Mouse (Mus musculus) cerebellum, postnatal 14 days (tissue): ENCODE data around the gene Hist3h2ba.
A peak's percentile ranks its signal among the peaks of the same experiment; 100 is the strongest.

Experiments used
- DNase-seq, 2 experiments: peaks; one replicate each; pipeline ENCODE4 v3.0.0; 2021; ENCODE audit warnings: mixed read lengths in 2 of 2

Gene Hist3h2ba

GRCm38 (mm10) chr11:58948542-58949479, at the start of gene Hist3h2ba:
Gene Hist3h2ba (plus strand): TSS chr11:58948920.
- peak; percentile 85 to 90 for DNase-seq

DNA sequence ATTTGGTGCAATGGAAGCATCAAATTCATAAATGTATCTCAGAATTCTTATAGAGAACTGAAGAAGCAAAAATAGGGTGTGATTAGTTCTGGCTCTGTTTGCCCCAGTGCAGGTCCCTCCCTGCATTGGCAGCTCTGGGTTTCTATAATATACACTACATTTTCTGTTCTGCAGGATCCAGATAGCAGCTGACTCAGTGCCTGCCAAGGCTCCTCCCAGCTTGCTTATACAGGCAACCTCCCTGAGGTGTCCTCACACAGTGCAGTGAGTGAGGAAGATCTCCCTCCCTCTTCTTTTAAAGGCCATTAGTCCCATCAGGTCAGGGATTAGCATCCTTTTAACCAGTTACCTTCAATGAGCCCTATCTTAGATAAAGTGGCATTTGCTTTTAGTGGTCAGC, 47.6 kb upstream of the Hist3h2ba start:
- no peak for DNase-seq

DNA sequence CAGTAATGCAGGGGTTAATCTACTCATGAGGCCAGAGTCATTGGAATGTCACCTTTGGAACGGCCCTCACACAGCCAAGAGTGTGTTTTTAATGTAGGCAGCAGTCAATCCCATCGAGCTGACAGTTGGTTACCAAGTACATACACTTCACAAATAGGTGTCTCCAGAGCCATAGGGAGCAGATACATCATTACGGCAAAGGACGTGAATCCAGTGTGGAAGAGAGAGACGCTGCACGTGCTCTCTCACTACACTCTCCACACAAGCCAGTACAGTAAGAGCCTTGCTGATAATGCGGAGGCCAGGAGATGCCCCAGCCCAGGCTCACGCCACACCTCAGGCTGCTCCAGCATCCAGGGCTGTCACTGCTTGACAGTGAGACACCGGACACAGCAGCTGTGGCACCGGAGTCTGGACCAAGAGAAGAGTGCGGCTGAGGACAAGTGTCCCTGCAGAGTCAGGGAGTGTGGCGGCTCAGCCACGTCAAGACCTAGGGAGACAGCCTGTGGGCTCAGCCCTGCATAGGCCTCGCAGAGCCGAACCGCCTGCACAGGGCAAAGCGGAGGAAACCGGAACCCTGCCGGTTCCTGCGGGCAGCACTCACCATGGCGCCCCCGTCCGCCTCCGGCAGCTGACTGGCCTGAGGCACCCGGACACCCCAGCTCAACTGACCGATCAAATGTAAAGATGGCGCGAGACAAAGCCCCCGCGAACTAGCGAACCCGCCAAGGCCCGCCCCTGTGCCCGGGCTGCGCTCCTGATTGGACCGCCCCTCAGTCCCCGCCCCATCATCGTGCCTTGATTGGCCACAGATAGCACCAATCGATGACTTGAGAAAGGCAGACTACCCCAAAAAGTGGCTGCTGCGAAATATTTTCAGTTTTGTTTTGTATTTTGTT, 45.0 kb upstream of the Hist3h2ba start, which contains the start of gene Zfp39:
Gene Zfp39 (minus strand): TSS at position 715 of the 899 bp plus-strand sequence.
- peak; percentile 99 for DNase-seq

DNA sequence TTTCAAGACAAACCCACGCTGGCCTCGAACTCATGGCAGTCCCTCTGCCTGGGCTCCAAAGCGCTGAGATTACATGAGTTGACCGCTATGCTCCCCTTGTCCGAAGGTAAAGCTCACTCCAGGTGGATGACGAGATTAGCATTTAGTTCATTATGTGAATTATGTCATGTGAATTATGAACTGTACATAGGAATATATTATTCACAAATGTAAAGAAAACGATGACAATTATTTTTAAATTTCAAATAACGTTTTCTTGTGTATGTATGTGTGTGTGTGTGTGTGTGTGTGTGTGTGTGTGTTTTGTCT, 44.4 kb upstream of the Hist3h2ba start:
- DNase-seq, result no peak

GRCm38 (mm10) chr11:58904838-58905237, 43.9 kb upstream of the Hist3h2ba start:
- DNase-seq, result peak; percentile 23 to 27

GRCm38 (mm10) chr11:58913776-58914175, 34.9 kb upstream of the Hist3h2ba start:
- no peak for DNase-seq

DNA sequence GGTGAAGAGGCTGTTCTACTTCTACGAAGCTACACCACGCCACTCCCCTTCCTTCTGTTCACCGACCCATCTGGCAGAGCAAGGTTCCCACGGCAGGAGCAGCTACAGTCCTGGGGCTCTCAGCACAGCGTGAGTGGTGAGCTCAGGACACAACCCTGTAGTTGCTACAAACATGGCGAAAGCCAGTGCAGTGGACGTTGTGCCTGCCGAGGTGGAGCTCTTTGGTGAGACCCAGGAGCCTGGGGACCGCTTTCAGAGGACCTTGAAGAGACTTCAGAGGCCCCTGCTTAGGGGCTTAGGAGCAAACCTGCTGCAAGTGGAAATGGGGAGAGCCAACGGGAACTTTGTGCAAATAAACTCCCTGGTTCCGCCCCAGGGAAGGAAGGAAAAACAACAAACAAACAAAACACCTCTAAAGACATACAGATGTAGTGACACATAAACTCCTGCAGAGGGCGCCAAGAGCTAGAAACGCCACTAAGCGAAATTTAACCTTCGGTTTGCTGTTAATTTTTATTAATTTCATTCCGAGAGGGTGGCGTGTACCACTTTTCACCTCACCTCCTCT, 34.2 kb upstream of the Hist3h2ba start:
- DNase-seq, result peak; percentile 63 to 68

DNA sequence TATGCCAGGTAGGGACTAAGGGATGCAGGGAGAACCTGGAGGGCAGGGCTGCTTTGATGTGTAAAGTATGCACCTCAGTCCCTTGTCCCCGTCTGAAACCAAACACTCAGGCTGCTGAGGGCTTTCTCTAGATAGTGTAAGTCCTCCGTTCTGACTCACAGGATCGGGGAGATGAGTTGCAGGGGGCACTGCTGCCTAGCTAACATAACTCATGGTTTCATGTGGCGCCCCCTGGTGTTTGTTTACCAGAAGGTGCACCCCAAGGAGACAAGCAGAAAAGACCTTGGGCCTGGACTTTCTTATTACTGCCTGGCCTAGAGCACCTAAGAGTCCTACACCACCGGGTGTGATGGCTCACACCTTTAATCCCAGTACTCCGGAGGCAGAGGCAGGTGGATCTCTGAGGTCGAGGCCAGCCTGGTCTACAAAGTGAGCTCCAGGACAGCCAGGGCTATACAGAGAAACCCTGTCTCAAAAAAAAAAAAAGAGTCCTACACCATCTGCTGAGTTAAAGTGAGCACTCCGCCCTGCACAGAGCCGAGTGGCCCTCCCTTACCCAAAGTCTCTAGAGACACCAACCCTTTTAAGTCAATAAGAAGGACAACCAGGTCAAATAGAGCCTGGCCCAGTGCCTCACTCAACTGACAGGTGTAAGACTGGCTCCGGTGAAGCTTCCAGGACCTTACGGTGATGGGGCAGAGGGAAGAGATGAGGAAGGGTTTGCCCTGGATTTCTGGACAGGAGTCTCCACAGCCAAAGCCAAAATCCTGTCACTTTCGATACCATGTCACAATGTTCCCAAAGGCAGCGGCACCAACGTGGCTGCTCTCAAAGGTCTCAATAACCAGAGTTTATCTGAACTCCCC, 31.6 kb upstream of the Hist3h2ba start:
- peak; percentile 46 to 73 for DNase-seq

GRCm38 (mm10) chr11:58917745-58918366, 30.9 kb upstream of the Hist3h2ba start, which contains the start of gene Btnl10:
Gene Btnl10 (plus strand): TSS chr11:58917908.
- no peak for DNase-seq

GRCm38 (mm10) chr11:58918759-58919158, 30.0 kb upstream of the Hist3h2ba start:
- no peak for DNase-seq

DNA sequence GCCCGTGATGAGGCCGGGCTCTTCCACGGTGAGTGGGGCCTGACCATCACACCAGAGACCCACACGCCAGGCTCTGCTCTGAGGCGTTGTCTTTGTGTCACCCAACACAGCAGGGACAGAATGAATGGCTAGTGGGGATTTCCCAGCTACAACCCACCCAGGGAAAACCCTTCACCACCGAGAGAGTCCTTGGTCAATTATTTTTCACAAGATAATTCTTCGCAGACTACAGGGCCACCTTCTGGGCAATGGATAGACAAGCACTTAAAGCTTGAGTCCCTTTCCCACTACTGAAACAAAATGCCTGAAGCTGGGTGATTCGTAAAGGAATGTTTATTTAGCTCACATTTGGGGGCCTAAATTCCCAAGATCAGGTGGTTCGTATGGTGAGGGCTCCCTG, 26.3 kb upstream of the Hist3h2ba start:
- no peak for DNase-seq

DNA sequence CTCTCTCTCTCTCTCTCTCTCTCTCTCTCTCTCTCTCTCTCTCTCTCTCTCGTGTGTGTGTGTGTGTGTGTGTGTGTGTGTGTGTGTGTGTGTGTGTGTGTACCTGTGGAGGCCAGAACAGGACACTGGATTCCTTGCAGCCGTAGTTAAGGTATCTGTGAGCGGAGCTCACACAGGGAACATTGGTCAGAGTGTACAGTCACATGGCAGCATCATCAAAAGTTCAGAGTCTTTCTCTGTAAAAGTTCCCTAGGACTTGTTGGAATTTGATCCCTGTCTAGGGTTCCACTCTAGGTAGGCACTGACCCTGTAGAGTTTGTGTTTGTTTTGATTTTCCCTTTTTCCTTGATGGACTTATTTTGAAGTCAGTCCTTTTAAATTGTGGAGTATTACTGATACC, 22.1 kb upstream of the Hist3h2ba start:
- no peak for DNase-seq

GRCm38 (mm10) chr11:58927053-58927452, 21.7 kb upstream of the Hist3h2ba start:
- no peak for DNase-seq

DNA sequence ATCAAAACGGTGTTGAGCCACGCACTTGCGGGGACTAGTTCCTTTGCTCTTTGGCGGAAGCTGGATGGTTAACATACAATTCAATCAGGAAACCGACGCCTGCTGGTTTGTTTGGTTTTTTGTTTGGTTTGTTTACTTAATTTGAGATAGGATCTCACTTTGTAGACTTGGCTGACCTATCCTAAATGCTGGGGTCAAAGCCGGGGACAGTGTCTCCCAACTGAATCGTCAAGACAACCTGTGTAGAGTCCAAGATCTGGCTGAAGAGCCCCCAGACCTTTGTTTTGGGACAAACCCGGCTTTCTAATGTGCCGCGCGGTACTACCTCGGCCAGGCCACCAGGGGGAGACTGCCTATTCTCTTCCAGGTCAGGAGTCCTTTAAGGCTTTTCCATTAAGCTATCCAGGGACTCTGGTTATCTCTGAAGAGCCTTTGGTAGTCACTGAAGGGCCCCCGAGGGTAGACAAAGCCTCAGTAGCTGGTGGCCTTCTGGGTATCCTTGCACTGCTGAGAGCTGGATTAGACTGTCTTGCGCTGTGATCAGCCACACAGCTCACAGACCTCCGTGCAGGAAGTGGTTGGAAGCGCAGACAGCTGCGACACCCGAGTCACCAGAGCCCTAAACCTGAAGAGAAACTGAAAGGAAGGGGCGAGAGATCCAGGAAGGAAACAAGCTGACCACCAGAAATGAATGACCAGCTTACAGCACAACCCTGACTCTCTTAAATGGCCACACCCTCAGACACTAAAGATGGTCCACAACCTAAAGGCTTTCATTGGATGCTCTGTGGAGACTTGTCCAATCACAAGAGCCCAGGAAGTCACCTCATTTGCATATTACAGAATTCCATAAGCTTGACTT, 20.7 kb upstream of the Hist3h2ba start:
- peak; percentile 71 to 82 for DNase-seq

- no peak for DNase-seq
Measured at GRCm38 (mm10) chr11:58929055-58929454, 19.7 kb upstream of the Hist3h2ba start.

DNA sequence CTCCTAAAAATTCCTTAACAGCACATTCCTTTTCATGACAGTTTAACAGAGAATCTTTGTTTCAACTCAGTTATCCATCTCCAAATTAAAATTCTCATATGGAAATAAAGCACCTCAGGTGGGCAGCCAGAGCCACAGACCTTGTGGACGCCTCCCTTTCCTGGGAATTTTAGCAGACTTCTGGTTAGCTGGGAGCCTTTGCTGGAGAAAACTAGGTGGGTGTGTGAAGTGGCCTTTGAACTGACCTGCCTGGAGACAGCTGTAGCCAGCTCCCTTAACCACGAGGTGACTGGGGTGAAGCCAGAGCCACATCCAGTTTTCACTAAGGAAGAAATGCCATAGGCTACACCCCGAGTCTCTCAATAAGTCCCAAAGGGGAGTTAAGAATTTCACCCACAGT, 19.1 kb upstream of the Hist3h2ba start:
- no peak for DNase-seq

DNA sequence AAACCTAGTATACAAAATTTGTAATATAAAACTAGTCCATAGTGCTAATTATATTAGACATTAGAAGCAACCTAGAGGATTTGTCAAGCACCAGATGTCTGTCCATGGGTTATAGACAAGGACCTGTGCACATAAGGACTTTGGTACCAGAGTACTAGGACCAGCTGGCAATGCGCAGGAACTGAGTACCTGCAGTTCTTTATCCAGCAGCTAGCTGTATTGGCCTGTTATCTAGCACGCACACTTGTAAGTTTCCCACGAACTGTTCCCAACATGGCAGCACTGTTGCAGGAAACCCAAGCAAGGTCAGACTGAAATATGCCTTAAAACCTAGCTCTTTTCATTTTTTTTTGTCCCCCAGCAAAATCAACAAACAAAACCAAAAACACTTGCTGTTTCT, 18.5 kb upstream of the Hist3h2ba start:
- DNase-seq, result no peak

DNA sequence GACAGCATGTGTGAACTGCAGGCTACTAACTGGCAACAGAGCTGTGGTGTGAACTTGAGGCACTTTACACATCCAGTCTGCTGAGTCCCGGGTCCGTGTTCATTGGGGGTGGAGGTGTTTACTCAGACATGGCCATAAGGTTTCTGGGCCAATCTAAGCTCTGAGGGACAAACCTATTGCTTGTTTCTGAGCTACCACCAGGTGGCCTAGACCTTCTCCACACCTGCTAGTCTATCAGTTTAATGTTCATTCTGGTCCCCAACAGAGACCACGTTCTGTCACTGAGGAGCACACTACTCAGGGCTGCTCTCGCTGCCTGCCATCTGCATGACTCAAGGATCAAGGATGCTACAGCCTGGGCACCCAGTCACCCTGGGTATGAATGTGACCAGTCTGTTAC, 17.1 kb upstream of the Hist3h2ba start:
- no peak for DNase-seq

DNA sequence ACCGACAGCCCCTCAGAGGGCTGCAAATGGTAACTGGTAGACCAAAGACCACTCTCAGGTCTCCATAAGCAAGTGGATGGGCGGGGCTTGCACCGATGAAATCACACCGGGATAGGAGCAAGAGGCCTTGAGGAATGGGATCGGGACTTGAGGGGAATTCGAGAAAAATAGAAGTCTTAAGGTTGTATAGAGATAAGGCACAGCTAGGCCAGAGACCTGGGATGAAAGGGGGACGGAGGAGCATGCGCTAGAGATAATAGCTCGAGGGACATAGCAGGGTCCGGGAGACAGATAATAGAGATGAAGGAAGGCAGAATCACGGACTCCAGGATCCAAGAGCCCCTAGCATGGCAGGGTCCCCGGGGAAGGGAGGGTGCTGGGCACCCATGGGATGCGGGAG, 10.8 kb upstream of the Hist3h2ba start:
- peak; percentile 45 to 50 for DNase-seq

DNA sequence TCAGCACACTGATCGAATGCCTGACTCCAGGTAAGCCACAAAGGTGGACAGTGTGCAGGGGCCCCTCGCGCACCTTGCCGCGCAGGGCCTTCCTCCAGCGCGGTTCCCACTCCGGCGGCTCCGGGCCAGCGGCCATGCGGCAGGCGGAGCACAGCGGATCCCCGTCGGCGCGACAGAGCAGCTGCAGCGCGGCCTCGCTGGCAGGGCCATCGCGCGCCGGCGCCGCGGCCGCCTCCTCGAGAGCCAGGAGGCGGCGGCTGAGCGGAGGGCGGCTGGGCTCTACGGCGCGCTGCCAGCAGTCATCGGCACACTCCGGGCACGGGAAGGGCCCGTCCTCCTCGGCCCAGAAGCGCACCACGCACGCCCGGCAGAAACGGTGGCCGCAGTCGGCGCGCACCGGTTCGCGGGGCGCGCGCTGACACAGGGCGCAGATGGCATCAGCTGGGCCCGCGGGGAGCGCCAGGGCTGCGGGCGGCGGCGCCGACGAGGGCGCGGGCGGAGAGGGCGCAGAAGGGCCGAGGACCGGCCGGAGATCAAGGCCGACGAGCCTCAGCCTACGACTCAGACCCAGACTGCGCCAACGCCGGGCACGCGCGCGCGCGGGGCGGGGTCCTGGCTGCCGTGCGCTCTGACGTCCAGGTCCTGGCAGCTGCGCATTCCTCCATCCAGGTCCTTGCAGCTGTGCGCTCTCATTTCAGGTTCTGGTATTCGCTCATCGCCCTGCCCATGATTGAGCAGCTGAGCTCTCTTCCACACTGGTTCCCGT, 10.2 kb upstream of the Hist3h2ba start, which contains the start of gene Rnf187:
Gene Rnf187 (minus strand): TSS at position 595 of the 766 bp plus-strand sequence.
- DNase-seq, result peak; percentile 94 to 96
